Mouse (Mus musculus): ENCODE results near the gene Rnf111. TPM values are rescaled to one million over a fixed set of nuclear protein-coding genes. Genes with fewer than 3 reads are reported as not detected.
"Not testable (repeated sequence)": the region's sequence is repeated elsewhere in the genome, so short reads cannot be mapped to it uniquely, and the experiment has no call there.

The Rnf111 gene
- 19.5 and 19.8 TPM in 2 replicates for polyA plus RNA-seq (2015; fragmentation: Nextera tagmentation; extraction: Ambion mirVana)

DNA sequence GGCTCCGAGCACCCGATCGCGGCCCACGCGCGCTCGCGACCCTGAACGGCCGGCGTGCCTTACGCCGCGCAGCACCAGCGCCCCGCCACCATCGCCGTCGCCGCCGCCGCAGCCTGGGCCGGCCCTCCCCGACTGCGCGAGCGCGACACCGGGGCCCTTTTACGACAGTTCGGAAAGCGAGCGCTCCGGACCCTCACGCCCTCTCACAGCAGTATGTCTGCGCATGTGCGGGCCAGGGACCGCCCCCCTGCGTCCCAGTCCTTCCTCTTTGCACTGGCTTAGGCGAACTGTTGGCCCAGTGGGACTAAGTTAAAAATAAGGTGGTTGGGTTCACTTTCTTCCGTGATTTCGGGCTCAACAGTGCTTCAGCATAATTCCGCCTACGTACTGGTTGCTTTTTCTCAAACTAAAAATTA is at the start of gene Rnf111:
Gene Rnf111 (minus strand): TSS at position 100 of the 416 bp plus-strand sequence.
- H3K27ac ChIP-seq (ENCODE audit: low read length) = peak within 1 kb of the TSS; percentile 99
- H3K27me3 ChIP-seq (ENCODE audit: control insufficient read depth, insufficient read depth, low read length) = no peaks in the 10 kb centered on the region
- H3K4me3 ChIP-seq (ENCODE audit: low read length) = peak within 1 kb of the TSS; percentile 75
- H3K9me3 ChIP-seq (replicated peaks; ENCODE audit: control insufficient read depth, low read length) = no peaks in the 10 kb centered on the region
- WGBS = 0% methylated on average over 42 of the region's 45 CpGs
- peak within 1 kb of the TSS; percentile 99 for H3K9ac ChIP-seq (ENCODE audit: low read length)
- H3K4me1 ChIP-seq (ENCODE audit: control insufficient read depth, insufficient read depth, low read length) = peaks cover 16% of the 10 kb centered on the region
- ATAC-seq (replicated peaks; ENCODE audit: extremely low read depth, insufficient read depth, low FRiP score) = peak; percentile 97
- peak within 1 kb of the TSS; percentile 67 for H3K4me2 ChIP-seq (ENCODE audit: low read depth, low read length)
- H3K36me3 ChIP-seq (ENCODE audit: control insufficient read depth, insufficient read depth) = no peaks in the 10 kb centered on the region

DNA sequence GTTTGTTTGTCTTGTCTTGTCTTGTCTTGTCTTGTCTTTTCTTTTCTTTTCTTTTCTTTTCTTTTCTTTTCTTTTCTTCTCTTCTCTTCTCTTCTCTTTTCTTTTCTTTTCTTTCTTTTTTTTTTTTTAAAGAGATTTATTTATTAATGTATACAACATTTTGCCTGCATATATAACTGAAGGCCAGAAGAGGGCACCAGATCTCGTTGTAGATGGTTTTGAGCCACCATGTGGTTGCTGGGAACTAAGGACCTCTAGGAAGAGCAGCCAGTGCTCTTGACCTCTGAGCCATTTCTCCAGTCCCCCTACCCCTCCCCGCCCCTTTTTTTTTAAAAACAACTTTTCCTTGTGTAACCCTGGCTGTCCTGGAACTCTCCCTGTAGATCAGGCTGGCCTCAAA is 48.7 kb upstream of the Rnf111 start:
- not testable (repeated sequence) for H3K4me1 ChIP-seq (ENCODE audit: control insufficient read depth, insufficient read depth, low read length); ATAC-seq (replicated peaks; ENCODE audit: extremely low read depth, insufficient read depth, low FRiP score); H3K9ac ChIP-seq (ENCODE audit: low read length); H3K4me2 ChIP-seq (ENCODE audit: low read depth, low read length); H3K4me3 ChIP-seq (ENCODE audit: low read length); H3K27ac ChIP-seq (ENCODE audit: low read length); H3K27me3 ChIP-seq (ENCODE audit: control insufficient read depth, insufficient read depth, low read length)
- peaks cover 12% of the 10 kb centered on the region for H3K9me3 ChIP-seq (replicated peaks; ENCODE audit: control insufficient read depth, low read length)
- 100% methylated on average over 2 of the region's 2 CpGs for WGBS
- peaks cover 13% of the 10 kb centered on the region for H3K36me3 ChIP-seq (ENCODE audit: control insufficient read depth, insufficient read depth)

DNA sequence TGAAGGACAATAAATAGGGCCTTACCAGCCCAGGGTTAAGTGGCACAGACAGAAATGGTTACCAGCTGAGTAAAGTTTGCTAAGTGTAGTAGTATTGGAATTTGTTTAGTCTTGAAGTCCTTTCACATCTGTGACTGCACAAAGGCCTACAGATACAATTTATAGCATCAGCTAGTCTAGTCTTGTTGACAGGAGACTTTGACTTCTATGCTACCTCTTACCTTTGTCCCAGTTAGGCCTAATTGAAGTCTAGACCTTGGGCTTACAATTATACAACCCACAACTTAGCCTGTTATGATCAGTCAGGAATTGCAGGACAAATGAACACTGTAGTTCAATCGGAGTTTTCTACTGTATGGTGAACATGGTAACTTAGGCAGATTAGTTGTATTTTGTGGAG is 48.0 kb upstream of the Rnf111 start:
- 93% methylated on average over 1 of the region's 1 CpGs for WGBS

DNA sequence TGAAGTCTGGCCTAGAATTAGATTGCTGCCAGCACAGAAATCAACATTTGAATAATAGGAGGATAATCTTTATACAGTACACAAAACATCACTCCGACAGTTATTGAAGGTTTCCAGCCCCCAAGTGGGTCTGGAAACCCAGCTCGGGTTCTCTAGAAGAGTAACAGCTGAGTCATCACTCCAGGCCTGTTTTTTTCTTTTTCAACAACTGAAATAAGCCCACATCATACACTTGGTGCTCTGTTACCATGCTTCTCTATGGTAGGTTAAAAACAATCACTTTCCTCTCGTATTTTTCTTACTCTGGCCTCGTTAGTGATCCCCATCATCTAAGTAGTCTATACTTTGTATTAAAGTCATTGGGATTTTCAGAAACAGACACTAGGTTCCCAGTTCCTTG is 44.8 kb upstream of the Rnf111 start:
- Histone ChIP-seq H3K36me3 (ENCODE audit: control insufficient read depth, insufficient read depth) (peaks cover 10% of the 10 kb centered on the region), H3K9me3 (replicated peaks; ENCODE audit: control insufficient read depth, low read length) (peaks cover 9% of the 10 kb centered on the region), H3K4me2 (ENCODE audit: low read depth, low read length) (no peak overlapping the region), H3K27me3 (ENCODE audit: control insufficient read depth, insufficient read depth, low read length) (no peaks in the 10 kb centered on the region), H3K4me3 (ENCODE audit: low read length) (no peak overlapping the region), H3K27ac (ENCODE audit: low read length) (no peak overlapping the region), H3K4me1 (ENCODE audit: control insufficient read depth, insufficient read depth, low read length) (peaks cover 8% of the 10 kb centered on the region), H3K9ac (ENCODE audit: low read length) (no peak overlapping the region)
- 76% methylated on average over 4 of the region's 4 CpGs for WGBS
- ATAC-seq (replicated peaks; ENCODE audit: extremely low read depth, insufficient read depth, low FRiP score) = no peak

More for the DNA sequence above, 48.0 kb upstream of the Rnf111 start:
- peaks cover 3% of the 10 kb centered on the region; the same call in 1 of the 2 replicates for H3K4me1 ChIP-seq (ENCODE audit: control insufficient read depth, insufficient read depth, low read length)
- ATAC-seq (replicated peaks; ENCODE audit: extremely low read depth, insufficient read depth, low FRiP score) = no peak
- H3K4me3 ChIP-seq (ENCODE audit: low read length) = no peak overlapping the region
- peaks cover 13% of the 10 kb centered on the region for H3K36me3 ChIP-seq (ENCODE audit: control insufficient read depth, insufficient read depth)
- H3K9ac ChIP-seq (ENCODE audit: low read length) = no peak overlapping the region
- no peaks in the 10 kb centered on the region for H3K27me3 ChIP-seq (ENCODE audit: control insufficient read depth, insufficient read depth, low read length)
- no peak overlapping the region for H3K4me2 ChIP-seq (ENCODE audit: low read depth, low read length)
- no peak overlapping the region for H3K27ac ChIP-seq (ENCODE audit: low read length)
- peaks cover 12% of the 10 kb centered on the region for H3K9me3 ChIP-seq (replicated peaks; ENCODE audit: control insufficient read depth, low read length)

DNA sequence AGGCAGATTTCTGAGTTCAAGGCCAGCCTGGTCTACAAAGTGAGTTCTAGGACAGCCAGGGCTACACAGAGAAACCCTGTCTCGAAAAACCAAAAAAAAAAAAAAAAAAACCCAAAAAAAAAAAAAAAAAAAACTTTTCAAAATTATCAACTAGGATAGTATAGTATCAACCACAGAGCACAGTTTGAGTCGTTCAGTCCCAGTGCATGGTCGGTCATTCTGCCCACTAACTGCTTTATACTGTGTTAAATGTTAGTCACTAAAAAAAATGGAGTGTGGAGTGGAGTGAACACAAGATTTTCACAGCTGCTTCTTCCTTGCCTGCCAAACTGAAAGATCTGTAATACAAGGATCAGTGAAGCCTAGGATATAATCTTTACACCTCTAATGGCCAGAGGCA is 43.1 kb upstream of the Rnf111 start:
- H3K4me3 ChIP-seq (ENCODE audit: low read length); H3K36me3 ChIP-seq (ENCODE audit: control insufficient read depth, insufficient read depth); H3K27ac ChIP-seq (ENCODE audit: low read length); ATAC-seq (replicated peaks; ENCODE audit: extremely low read depth, insufficient read depth, low FRiP score); H3K9ac ChIP-seq (ENCODE audit: low read length); H3K9me3 ChIP-seq (replicated peaks; ENCODE audit: control insufficient read depth, low read length); H3K27me3 ChIP-seq (ENCODE audit: control insufficient read depth, insufficient read depth, low read length); H3K4me2 ChIP-seq (ENCODE audit: low read depth, low read length): not testable (repeated sequence)
- H3K4me1 ChIP-seq (ENCODE audit: control insufficient read depth, insufficient read depth, low read length) = peaks cover 11% of the 10 kb centered on the region
- 80% methylated on average over 2 of the region's 3 CpGs for WGBS

DNA sequence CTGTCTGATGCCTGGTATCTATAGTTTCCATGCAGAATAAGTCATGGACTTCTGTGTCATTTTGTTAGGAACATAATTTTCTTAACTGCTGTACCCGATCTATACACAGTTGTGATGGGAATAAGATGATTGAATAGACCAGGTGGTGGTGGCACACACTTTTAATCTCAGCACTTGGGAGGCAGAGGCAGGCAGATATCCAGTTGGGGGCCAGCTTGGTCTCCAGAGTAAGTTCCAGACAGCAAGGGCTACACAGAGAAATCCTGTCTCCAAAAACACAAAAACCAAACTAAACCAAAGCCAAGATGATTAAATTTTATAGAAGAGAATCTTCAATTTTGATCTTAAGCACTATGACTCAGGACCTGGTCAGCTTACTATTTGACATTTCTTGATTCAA is 41.3 kb upstream of the Rnf111 start:
- no peaks in the 10 kb centered on the region for H3K9me3 ChIP-seq (replicated peaks; ENCODE audit: control insufficient read depth, low read length)
- peaks cover 12% of the 10 kb centered on the region for H3K4me1 ChIP-seq (ENCODE audit: control insufficient read depth, insufficient read depth, low read length)
- H3K27ac ChIP-seq (ENCODE audit: low read length) = no peak overlapping the region
- ATAC-seq (replicated peaks; ENCODE audit: extremely low read depth, insufficient read depth, low FRiP score) = no peak
- no peaks in the 10 kb centered on the region for H3K36me3 ChIP-seq (ENCODE audit: control insufficient read depth, insufficient read depth)
- no peak overlapping the region for H3K4me2 ChIP-seq (ENCODE audit: low read depth, low read length)
- no peaks in the 10 kb centered on the region for H3K27me3 ChIP-seq (ENCODE audit: control insufficient read depth, insufficient read depth, low read length)
- H3K9ac ChIP-seq (ENCODE audit: low read length) = no peak overlapping the region
- WGBS = 61% methylated on average over 1 of the region's 1 CpGs
- H3K4me3 ChIP-seq (ENCODE audit: low read length) = no peak overlapping the region

DNA sequence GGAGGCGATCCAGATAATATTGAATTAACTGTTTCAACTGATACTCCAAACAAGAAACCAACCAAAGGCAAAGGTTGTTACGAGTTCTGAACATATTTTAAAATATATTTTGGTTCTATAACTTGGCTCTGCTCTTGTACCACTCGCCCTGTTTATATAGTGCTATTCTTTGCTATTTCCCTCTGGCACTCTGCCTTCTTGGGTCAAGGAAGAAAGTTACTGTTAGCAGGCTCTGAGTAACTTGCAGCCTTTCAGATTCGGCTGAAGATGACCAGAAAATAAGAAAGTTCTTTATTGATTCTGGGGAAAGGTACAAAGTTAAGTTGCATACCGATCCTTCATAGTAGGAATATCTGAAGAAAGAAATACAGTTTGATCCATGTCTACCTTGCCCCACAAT is 40.5 kb upstream of the Rnf111 start:
- Histone ChIP-seq H3K4me1 (ENCODE audit: control insufficient read depth, insufficient read depth, low read length) (peaks cover 12% of the 10 kb centered on the region), H3K4me2 (ENCODE audit: low read depth, low read length) (peak overlapping the region; percentile 77), H3K4me3 (ENCODE audit: low read length) (peak overlapping the region; percentile 17), H3K9me3 (replicated peaks; ENCODE audit: control insufficient read depth, low read length) (no peaks in the 10 kb centered on the region), H3K27me3 (ENCODE audit: control insufficient read depth, insufficient read depth, low read length) (no peaks in the 10 kb centered on the region), H3K36me3 (ENCODE audit: control insufficient read depth, insufficient read depth) (no peaks in the 10 kb centered on the region), H3K9ac (ENCODE audit: low read length) (peak overlapping the region; percentile 87), H3K27ac (ENCODE audit: low read length) (no peak overlapping the region)
- WGBS = 58% methylated on average over 5 of the region's 5 CpGs
- no peak for ATAC-seq (replicated peaks; ENCODE audit: extremely low read depth, insufficient read depth, low FRiP score)

DNA sequence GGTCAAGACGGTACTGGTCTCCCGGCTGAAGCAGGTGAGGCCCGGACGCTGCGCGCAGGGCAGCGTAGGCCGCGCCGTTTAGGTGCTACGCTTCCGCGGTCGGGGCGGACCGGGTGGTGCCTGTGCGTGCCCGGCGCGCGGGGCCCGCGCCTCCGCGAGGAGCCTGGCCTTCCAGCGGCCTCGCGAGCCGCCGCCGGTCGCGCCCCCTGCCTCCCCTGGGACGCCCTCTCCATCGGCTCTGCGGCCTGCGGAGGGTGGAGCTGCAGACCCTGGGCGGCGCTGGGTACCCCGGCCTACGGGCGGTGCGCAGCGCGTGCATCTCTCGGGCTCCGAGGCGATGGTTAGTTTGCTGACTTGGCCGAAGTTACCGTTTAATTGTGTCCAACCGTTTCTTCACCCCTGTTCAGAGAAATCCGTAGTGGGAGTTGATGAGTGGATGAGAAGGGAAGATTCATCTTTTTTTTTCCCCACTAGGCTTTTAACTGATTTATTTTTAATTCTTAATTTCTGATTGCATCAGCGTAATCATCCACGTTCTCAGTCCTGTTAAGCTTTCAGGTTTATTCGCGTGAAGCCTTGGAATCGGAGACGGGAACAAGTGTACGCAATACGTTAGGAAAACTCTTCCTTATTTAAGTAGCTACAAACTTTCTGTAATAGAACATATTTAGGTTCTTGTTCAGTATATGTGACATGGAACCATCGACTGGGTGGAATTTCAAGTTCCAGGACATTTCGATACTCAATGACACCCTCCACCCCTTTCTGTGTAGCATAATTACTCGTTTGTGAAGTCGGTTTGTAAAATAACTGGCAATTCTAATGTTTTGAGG is 39.7 kb upstream of the Rnf111 start:
- Histone ChIP-seq H3K4me1 (ENCODE audit: control insufficient read depth, insufficient read depth, low read length) (peaks cover 12% of the 10 kb centered on the region), H3K4me3 (ENCODE audit: low read length) (peak overlapping the region; percentile 79), H3K4me2 (ENCODE audit: low read depth, low read length) (peak overlapping the region; percentile 77), H3K36me3 (ENCODE audit: control insufficient read depth, insufficient read depth) (no peaks in the 10 kb centered on the region), H3K9ac (ENCODE audit: low read length) (peak overlapping the region; percentile 87), H3K9me3 (replicated peaks; ENCODE audit: control insufficient read depth, low read length) (no peaks in the 10 kb centered on the region), H3K27me3 (ENCODE audit: control insufficient read depth, insufficient read depth, low read length) (no peaks in the 10 kb centered on the region), H3K27ac (ENCODE audit: low read length) (peak overlapping the region; percentile 98)
- WGBS = under 1% methylated on average over 63 of the region's 64 CpGs
- ATAC-seq (replicated peaks; ENCODE audit: extremely low read depth, insufficient read depth, low FRiP score) = peak; percentile 70

DNA sequence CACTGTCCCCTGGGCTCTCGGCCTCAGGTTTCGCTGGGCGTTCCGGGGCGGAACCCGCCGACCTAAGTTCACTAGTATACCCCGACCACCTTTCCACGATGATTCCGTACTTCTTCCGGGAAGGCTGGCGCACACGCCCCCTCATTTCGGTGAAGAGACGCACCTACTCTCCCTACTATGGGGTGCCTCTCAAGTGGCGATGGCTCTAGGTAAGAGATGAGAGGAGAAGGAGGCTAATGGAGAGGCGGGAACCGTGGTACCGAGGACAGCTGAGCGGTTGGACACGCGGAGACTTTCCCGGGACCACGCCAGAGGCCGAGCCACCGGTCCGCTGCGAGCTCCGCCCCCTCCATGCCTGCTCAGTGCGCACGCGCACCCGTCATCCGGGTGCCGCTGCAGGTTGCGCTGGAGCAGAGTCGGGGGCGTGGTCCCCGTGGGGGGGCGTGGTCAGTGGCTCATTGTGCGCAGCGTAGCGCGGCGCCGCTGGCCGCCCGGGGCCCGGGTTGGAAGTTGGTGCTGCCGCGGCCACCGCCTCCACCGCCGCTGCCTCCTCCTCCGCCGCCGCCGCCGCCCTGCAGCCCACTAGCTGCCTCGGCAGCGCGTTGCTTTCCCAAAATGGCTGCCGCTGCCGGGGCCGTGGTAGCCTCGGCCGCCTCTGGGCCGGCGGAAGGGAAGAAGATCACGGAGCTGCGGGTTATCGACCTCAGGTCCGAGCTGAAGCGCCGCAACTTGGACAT is 38.9 kb upstream of the Rnf111 start, which contains the start of gene Sltm:
Gene Sltm (plus strand): TSS at position 450 of the 737 bp plus-strand sequence.
- Histone ChIP-seq H3K9me3 (replicated peaks; ENCODE audit: control insufficient read depth, low read length) (no peaks in the 10 kb centered on the region), H3K36me3 (ENCODE audit: control insufficient read depth, insufficient read depth) (no peaks in the 10 kb centered on the region), H3K4me2 (ENCODE audit: low read depth, low read length) (peak within 1 kb of the TSS; percentile 79), H3K27ac (ENCODE audit: low read length) (peak within 1 kb of the TSS; percentile 98), H3K4me1 (ENCODE audit: control insufficient read depth, insufficient read depth, low read length) (peaks cover 12% of the 10 kb centered on the region), H3K4me3 (ENCODE audit: low read length) (peak within 1 kb of the TSS; percentile 79), H3K27me3 (ENCODE audit: control insufficient read depth, insufficient read depth, low read length) (no peaks in the 10 kb centered on the region), H3K9ac (ENCODE audit: low read length) (peak within 1 kb of the TSS; percentile 87)
- ATAC-seq (replicated peaks; ENCODE audit: extremely low read depth, insufficient read depth, low FRiP score) = peak; percentile 98
- WGBS = under 1% methylated on average over 68 of the region's 75 CpGs

All from heart, embryonic 16.5 days (tissue).